Mouse (Mus musculus): Measurements from ENCODE around the gene Slc35d2.
"Not testable (repeated sequence)": the region's sequence is repeated elsewhere in the genome, so short reads cannot be mapped to it uniquely, and the experiment has no call there.

Gene Slc35d2

GRCm38 (mm10) chr13:64052281-64052680, 76.9 kb downstream of the Slc35d2 start:
- not testable (repeated sequence) for DNase-seq (ENCODE audit: low spot score in 2 of 2)

GRCm38 (mm10) chr13:64050895-64051294, 78.3 kb downstream of the Slc35d2 start:
- no peak for DNase-seq (ENCODE audit: low spot score in 2 of 2)

- no peak for DNase-seq (ENCODE audit: low spot score in 2 of 2)
Measured at GRCm38 (mm10) chr13:64049535-64049934, 79.6 kb downstream of the Slc35d2 start.

- DNase-seq (ENCODE audit: low spot score in 2 of 2) = no peak
Measured at GRCm38 (mm10) chr13:64048467-64048866, 80.7 kb downstream of the Slc35d2 start.

All from frontal cortex, postnatal 25 days (tissue).